Mouse (Mus musculus) brain, embryonic 18.5 days (tissue): ENCODE results near the gene Arf5.

Experiments
- DNase-seq: peaks from one replicate; pipeline ENCODE4 v3.0.0-alpha.2; 2012; ENCODE audit warnings: low read depth, low spot score

Gene Arf5

GRCm38 (mm10) chr6:28428290-28428689 lies 4.9 kb downstream of the Arf5 start, which contains the start of gene Gcc1:
Gene Gcc1 (minus strand): TSS chr6:28428390.
- no peak for DNase-seq

DNA sequence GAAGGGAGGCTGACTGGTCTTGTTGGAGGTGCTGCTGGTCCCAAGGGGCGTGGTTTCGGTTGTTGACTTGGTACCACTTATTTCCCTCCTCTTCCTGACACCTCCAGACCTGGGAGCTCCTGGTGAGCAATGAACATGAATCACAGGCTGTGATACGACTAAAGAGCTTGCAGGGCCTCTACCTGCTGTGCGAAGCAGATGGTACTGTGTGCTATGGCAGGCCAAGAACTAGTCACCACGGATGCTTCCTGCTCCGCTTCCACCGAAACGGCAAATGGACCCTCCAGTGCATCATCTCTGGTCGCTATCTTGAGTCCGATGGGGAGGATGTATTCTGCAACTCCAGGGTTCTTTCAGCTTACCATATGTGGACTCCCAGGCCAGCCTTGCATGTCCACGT lies 6.5 kb downstream of the Arf5 start:
- no peak for DNase-seq

- DNase-seq: no peak
These were observed 7.6 kb downstream of the Arf5 start for GRCm38 (mm10) chr6:28430795-28431537.

GRCm38 (mm10) chr6:28431538-28431855 lies 8.1 kb downstream of the Arf5 start:
- DNase-seq: no peak

DNA sequence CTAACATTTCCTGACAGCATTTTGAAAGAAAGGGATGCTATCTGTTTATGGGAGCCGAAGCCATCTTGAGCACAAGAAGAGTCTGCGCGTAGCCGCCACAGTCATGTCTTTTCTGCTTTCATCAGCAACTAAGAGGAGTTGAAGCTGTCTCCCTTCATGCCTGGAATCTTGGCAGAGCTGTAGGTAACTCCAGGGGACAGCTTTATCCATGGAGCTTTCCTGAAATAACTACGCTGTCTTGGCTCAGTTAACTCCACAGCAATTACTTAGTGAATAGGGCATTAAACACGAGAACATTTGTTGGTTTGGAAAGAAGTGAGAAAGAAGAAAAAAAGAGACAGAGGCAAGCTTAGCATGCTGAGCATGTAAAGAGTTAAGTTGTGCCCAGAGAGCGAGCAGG lies 24.6 kb downstream of the Arf5 start:
- DNase-seq: no peak

DNA sequence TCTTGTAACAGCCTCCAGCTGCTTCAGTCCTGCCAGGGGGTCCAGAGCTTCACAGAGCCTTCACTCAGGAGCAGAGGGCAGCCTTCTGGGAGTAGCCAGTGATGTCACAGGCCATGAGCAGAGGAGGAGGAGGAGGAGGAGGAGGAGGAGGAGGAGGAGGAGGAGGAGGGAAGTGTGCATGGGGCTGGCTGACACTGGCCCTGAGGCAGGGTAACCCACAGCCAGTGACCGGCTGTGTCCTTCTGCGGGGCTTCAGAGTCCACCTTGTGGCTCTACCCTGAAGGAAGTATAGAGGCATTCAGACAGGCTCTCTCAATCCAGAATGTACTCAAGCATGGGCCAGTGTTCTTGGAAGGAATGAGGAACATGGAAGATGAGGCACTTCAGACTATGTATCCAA lies 25.9 kb downstream of the Arf5 start, which contains the start of gene Pax4:
Gene Pax4 (minus strand): TSS at position 101 of the 400 bp plus-strand sequence.
- DNase-seq: no peak

DNA sequence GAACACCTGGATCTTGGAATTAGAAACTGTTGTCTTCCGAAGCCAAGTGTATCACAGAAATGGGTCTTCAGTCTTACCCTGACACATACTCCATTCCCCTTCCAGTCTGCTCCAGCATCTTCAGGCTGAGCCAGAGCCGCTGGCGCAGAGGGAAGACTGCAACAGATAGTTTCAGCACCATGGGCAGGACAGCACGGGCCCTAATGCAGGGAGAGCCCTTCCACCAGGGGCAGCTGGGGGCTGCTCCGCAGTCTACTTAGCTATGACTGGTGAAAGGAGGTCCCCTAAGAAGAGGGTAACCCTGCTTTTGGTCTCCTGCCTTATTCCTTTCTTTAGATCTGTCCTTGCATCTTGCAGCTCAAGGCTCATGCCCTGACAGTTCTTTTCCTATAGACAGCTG lies 27.1 kb downstream of the Arf5 start:
- DNase-seq: no peak

GRCm38 (mm10) chr6:28450977-28451376 lies 27.6 kb downstream of the Arf5 start:
- DNase-seq: no peak

DNA sequence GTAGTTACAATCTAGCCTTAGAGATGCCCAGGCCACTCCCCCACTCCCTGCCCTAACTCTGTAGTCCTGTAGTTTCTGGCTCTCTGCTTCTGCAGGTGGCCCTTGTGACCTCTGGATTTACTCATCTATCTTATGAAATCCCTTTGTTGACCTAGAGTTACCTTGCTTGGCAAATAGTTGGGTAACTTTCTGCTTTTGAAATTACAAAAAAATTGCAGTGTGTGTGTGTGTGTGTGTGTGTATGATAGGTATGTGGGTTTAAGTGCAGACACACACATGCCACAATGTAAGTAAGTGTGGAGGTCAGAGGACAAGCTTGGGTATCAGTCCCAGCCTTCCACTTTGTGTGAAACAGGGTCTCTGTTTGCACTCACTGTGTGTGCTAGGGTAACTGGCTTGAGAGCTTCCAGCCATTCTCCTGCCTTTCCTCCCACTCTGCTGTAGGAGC lies 35.9 kb downstream of the Arf5 start:
- DNase-seq: no peak

GRCm38 (mm10) chr6:28460534-28460933 lies 37.2 kb downstream of the Arf5 start:
- DNase-seq: no peak

- DNase-seq: no peak
These were observed 41.3 kb downstream of the Arf5 start for GRCm38 (mm10) chr6:28464630-28465029.

DNA sequence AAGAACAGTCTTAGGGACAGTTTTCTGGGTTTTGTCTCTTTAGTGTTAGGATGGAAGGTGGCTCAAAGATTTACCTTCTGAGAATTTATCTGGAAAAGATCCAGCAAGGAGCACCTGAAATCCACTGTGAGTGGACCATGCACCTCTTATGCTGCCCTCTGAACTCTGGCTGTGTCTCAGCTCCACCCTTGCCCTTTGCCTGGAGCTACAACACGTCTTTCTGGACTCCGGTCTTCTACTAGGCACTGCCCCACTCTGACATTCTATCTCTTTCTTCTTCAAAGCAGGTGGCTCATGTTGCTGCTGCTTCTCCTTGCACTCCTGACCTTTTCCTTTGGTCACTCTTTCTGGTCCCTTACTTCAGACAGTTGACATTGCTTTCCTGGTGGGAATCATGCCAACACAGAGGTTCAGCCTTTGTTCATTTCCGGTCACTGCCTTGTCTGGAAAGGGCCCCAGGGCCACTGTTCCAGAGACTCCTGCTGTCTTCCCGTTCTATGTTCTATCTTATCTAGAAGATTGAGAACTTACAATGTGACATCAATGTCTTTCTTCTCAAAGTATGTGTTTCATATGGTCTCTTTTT lies 46.8 kb downstream of the Arf5 start:
- DNase-seq: no peak

- no peak for DNase-seq
These were observed 47.3 kb downstream of the Arf5 start for GRCm38 (mm10) chr6:28470621-28471020.

DNA sequence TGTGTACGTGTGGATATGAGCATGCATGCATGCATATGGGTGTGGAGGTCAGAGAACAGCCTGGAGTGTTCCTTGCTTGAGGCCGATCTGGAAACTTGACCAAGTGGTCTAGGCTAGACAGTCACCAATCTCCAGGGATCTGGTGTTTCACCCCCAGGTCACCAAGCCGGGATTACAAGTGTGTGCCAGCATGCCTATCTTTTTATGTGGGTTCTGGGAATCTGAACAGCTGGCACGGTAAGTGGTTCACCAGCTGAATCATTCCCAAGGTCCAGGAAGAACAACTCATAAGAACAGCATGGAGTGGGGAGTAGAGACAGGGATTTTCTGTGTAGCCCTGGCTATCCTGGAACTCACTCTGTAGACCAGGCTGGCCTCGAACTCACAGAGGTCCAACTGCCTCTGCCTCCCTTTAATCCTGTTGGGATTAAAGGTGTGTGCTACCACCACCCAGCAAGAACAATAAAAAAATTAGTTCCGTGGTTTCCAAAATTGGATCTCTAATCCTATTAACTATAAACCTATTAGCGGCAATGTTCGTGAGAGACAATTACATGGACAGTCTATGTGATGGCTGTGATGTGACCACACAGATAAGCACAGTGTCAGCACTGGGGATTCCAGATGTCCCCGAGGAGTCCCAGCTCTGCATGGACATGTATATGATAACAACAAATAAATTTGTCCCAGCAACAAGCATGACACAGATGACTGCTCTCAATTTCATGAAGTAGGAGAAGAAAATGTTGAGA lies 48.1 kb downstream of the Arf5 start:
- DNase-seq: no peak

GRCm38 (mm10) chr6:28474211-28474610 lies 50.9 kb downstream of the Arf5 start:
- no peak for DNase-seq

DNA sequence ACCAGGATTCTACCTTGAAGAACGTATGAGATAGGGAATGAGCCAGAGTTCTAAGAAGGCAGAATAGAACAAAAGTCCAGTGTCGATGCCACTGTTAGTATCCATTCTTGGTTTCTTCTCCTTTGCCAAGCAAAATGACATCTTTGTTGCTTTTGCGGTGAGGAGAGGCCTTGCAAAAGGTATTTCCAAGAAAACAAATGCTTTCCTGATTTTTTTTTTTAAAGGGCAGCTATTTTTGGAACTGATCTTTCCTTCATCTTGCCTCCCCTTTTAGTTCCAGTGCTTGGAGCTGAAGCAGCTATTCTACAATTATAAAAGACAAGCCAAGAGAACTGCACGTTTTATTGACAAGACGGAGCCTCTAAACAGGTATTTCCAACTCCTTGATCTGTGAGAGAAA lies 51.5 kb downstream of the Arf5 start, which contains the start of gene Snd1:
Gene Snd1 (plus strand): TSS at position 301 of the 400 bp plus-strand sequence.
- no peak for DNase-seq
